Mouse (Mus musculus): Measurements from ENCODE around the gene Qrfp. TPM values are rescaled to one million over a fixed set of nuclear protein-coding genes. Genes with fewer than 3 reads are reported as not detected.

Qrfp gene
- 0.05 and 0.09 TPM in 2 replicates for polyA plus RNA-seq (2015; fragmentation: Nextera tagmentation; extraction: Ambion mirVana)

DNA sequence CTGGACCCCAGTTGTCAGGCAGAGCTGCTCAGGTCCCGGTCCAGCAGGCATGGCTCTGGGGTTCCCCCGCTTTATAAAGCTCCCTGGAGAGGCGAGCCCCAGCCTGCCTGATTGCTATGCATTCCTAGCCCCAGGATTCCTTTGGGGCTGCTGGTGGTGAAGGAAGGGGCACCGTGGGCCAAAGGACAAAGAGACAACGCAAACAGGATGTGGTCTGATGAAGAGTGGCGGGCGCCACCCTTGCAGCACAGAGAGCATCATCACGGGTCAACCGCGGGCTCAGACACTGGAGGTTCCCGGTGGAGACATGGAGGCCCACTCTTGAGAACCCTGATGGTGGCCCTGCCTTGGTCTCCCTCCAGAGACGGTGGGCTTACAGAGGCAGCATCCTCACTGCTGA is at the start of gene Qrfp:
Qrfp (minus strand) TSS at position 137 of the 400 bp plus-strand sequence.
- no peak within 1 kb of the TSS for H3K4me3 ChIP-seq
- H3K4me2 ChIP-seq = no peak within 1 kb of the TSS
- 0 out of 2 replicates have a peak, but pooled peaks cover 7% of the 10 kb centered on the region for H3K27me3 ChIP-seq (replicated peaks)
- 30% methylated on average over 12 of the region's 12 CpGs for WGBS
- peak within 1 kb of the TSS; percentile 78; the same call in 1 of the 2 replicates for H3K27ac ChIP-seq
- no peak within 1 kb of the TSS for H3K9ac ChIP-seq
- ATAC-seq (replicated peaks) = no peak
- H3K9me3 ChIP-seq = no peaks in the 10 kb centered on the region
- H3K36me3 ChIP-seq (replicated peaks) = no peaks in the 10 kb centered on the region
- peaks cover 53% of the 10 kb centered on the region for H3K4me1 ChIP-seq

DNA sequence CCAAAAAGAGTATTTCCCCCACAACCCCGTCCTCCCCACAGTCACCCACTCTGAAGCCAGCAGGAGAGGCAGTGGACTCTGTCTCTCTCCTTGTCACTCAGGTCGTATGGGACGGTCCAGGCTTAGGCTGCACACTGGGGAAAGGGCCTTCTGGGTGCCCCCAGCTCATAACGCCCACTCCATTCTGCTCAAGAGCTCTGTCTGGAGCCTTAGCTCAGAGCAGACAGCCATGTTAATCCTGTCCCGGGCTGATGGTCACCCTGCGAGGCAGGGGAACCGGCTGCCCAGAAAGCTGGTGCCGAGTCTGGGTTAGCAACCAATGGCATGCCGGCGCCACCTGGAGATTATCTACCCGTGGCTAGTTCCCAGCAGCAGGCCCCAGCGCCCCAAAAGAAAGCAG is 48.1 kb upstream of the Qrfp start:
- peak overlapping the region; percentile 11; the same call in 1 of the 2 replicates for H3K4me2 ChIP-seq
- no peak overlapping the region for H3K9ac ChIP-seq
- 10% methylated on average over 12 of the region's 12 CpGs for WGBS

DNA sequence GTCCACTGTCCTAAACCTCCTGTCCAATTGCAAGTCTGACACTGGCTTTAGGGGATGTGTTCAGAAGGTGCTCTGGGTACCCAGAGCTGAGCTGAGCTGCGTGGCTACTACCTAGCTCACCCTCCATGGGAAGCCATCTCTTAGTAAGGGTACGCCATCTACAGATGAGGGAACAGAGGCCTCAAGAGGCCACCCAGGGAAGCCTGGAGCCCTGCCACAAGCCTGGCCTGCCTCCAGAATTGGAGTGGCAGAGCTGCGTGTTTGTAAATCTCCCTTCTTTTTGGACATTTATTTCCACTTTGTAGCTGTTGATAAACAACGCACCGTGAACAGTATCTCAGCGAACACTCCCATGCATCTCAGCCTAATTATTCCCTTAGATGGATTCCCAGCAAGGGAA is 46.8 kb upstream of the Qrfp start:
- Histone ChIP-seq H3K27me3 (replicated peaks) (no peaks in the 10 kb centered on the region), H3K9me3 (no peaks in the 10 kb centered on the region), H3K4me2 (no peak overlapping the region), H3K27ac (no peak overlapping the region), H3K36me3 (replicated peaks) (no peaks in the 10 kb centered on the region), H3K9ac (no peak overlapping the region), H3K4me1 (peaks cover 31% of the 10 kb centered on the region), H3K4me3 (no peak overlapping the region)
- no peak for ATAC-seq (replicated peaks)
- 50% methylated on average over 6 of the region's 6 CpGs for WGBS

More for the DNA sequence above, 48.1 kb upstream of the Qrfp start:
- Histone ChIP-seq H3K4me1 (peaks cover 31% of the 10 kb centered on the region), H3K27me3 (replicated peaks) (no peaks in the 10 kb centered on the region), H3K36me3 (replicated peaks) (no peaks in the 10 kb centered on the region), H3K27ac (peak overlapping the region; percentile 53), H3K9me3 (no peaks in the 10 kb centered on the region), H3K4me3 (no peak overlapping the region)
- 0 out of 2 replicates have a peak, but pooled peaks have one; percentile 51 for ATAC-seq (replicated peaks)

DNA sequence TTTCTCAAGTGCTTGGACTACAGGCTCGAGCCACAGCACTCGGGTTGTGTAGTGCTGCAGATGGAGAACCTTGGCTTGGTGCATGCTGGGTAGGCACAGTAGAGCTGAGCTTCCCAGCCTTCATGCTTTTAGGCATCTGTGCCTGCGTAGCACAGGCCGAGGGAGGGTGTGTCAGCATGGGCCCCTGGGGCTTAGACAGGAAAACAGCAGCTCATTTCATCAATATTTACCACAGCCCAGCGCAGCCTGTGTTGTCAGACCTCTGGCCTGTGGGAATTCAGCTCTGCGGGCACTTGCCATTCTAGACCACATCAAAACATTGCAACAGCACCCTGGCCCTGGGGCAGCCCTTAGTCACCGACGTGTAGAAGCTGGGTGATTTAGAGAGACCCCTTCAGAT is 45.6 kb upstream of the Qrfp start:
- no peak overlapping the region for H3K4me3 ChIP-seq
- no peaks in the 10 kb centered on the region for H3K9me3 ChIP-seq
- ATAC-seq (replicated peaks) = no peak
- 0 out of 2 replicates have a peak, but pooled peaks cover 3% of the 10 kb centered on the region for H3K27me3 ChIP-seq (replicated peaks)
- no peak overlapping the region for H3K27ac ChIP-seq
- H3K36me3 ChIP-seq (replicated peaks) = no peaks in the 10 kb centered on the region
- H3K4me2 ChIP-seq = no peak overlapping the region
- 74% methylated on average over 8 of the region's 8 CpGs for WGBS
- H3K9ac ChIP-seq = no peak overlapping the region
- H3K4me1 ChIP-seq = peaks cover 31% of the 10 kb centered on the region

DNA sequence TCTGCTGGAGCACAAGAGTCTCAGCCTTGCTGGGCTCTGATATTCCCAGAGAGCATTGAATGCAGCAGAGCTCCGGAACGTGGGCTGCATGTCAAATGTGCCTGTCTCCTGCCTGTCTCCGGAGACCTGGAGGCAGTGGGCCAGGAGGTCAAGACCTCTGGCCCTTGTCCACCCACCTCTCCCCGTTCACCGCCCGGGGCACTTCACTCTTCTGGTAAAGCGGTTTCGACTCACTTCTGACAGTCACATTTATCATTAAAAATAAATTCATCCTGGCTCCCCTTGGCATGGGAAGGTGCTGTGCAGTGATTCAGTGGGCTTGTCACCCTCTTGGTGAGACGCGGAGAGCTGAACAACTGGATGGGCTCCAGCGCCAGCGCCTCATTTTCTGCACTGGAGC is 39.8 kb upstream of the Qrfp start:
- no peak for ATAC-seq (replicated peaks)

DNA sequence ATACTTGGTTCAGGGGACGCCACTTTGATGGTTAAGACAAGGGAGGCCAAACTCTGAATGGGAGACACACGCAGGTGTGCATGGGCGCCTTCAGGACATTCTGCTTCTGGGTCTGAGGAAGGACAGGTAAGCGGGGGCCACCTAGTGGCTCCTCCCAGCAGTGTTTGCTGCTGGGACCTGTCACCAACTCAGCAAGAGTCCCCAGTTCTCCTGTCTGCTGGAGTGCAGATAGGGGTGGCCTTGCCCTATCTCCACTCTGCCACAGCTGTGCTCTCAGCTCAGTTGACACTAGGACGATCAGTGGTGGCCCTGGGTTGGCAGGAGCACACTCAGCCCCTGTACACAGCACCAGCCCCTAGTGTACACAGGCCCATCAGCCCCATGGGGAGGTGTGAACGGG is 37.5 kb upstream of the Qrfp start:
- WGBS = 25% methylated on average over 6 of the region's 6 CpGs
- H3K27me3 ChIP-seq (replicated peaks) = peaks cover 43% of the 10 kb centered on the region
- 0 out of 2 replicates have a peak, but pooled peaks have one; percentile 8 for ATAC-seq (replicated peaks)
- H3K4me1 ChIP-seq = peaks cover 28% of the 10 kb centered on the region
- H3K27ac ChIP-seq = no peak overlapping the region
- H3K36me3 ChIP-seq (replicated peaks) = no peaks in the 10 kb centered on the region
- H3K4me3 ChIP-seq = no peak overlapping the region
- no peak overlapping the region for H3K4me2 ChIP-seq
- no peak overlapping the region for H3K9ac ChIP-seq
- no peaks in the 10 kb centered on the region for H3K9me3 ChIP-seq

More for the DNA sequence above, 39.8 kb upstream of the Qrfp start:
- 40% methylated on average over 12 of the region's 12 CpGs for WGBS
- no peak overlapping the region for H3K27ac ChIP-seq
- H3K9ac ChIP-seq = no peak overlapping the region
- H3K4me1 ChIP-seq = peaks cover 24% of the 10 kb centered on the region
- no peaks in the 10 kb centered on the region for H3K9me3 ChIP-seq
- no peak overlapping the region for H3K4me2 ChIP-seq
- no peak overlapping the region for H3K4me3 ChIP-seq
- H3K27me3 ChIP-seq (replicated peaks) = peaks cover 29% of the 10 kb centered on the region
- H3K36me3 ChIP-seq (replicated peaks) = no peaks in the 10 kb centered on the region

DNA sequence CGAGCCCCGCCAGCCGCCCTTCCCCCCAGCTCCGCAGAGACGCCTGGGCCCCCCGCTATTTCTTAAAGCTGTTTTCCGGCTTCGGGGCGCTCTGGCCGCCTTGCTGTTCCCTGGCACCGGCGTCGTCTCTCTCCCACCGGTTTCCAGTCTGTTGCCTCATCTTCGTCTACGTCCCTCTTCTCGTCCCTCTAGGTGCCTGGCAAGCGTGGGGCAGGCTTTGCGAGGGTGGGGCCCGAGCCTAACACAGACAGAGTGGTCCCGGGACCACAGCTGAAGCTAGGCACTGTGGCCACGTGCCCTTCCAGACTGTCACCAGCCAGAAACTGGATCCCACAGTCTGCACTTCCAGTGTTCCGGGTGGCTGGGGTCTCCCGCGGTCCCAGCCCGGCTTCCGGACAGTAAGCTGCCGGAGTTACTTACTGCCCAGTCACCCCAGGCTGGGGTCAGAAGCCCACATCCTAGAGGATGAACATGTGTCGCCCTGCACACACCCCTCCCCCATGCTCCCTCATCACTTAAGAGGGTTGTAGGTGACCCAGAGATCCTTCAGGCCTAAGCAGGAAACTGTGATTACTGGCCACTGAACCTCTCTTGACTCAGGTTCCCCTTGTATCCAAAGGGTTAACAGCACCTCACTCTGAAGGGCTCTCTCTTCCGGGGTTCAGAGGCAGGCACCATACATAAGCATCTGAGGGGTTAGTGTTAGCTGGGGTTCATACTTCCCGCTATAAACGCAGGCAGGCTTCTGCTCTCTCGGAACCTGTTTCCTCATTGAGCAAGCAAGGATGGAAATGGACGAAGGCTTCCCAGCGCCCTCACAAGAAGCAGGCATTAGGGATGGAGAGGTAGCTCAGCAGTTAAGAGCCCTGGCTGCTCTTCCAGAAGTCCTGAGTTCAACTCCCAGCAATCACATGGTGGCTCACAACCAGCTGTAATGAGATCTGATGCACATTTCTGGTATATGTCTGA is 36.6 kb upstream of the Qrfp start:
- ATAC-seq (replicated peaks) = no peak
- 4% methylated on average over 35 of the region's 35 CpGs for WGBS
- no peaks in the 10 kb centered on the region for H3K36me3 ChIP-seq (replicated peaks)
- H3K9me3 ChIP-seq = no peaks in the 10 kb centered on the region
- H3K27me3 ChIP-seq (replicated peaks) = peaks cover 43% of the 10 kb centered on the region
- peaks cover 28% of the 10 kb centered on the region for H3K4me1 ChIP-seq
- no peak overlapping the region for H3K27ac ChIP-seq
- peak overlapping the region; percentile 96 for H3K4me2 ChIP-seq
- H3K9ac ChIP-seq = peak overlapping the region; percentile 52; the same call in 1 of the 2 replicates
- peak overlapping the region; percentile 61 for H3K4me3 ChIP-seq

DNA sequence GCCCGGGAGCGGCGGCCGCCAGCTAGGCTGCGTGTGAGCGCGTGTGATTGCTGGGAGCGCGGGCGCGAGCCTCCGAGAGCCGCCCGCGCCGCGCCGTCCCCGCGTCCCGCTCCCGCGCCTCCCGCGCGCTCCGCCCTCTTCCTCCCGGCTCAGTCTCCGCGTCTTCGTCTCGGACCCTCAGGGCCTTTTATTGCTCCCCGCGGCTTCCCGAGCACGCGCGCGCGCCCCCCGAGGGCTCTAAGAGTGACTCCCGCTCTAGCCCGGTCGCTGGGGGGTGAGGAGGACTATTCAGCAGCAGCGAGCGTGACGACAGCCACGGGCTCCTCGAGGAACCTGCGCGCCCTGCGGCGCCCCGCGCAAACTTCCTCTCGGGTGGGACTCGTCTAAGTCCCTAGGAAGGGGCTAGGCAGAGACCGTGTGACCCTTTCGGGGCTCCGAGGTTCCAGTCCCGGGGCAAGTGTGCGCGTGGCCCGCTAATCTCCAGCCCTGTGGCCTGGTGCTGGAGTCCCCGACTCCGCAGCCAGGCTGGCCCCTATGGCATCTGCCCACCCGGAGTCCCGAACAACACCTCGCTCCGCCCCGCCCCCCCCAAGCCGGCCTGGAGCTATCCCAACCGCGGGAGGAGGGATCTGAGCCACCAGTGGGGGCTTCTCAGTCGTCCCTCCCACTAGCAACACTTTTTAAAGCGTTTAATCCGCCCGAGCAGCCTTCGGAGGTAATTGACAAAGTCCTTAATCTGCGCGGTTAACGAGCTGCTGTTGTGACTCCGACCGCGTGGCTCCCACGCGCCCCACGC is 35.7 kb upstream of the Qrfp start, which contains the start of gene Fibcd1:
Fibcd1 (minus strand) TSS at position 110 of the 796 bp plus-strand sequence.
- Histone ChIP-seq H3K9me3 (no peaks in the 10 kb centered on the region), H3K27ac (peak within 1 kb of the TSS; percentile 26; the same call in 1 of the 2 replicates), H3K4me1 (peaks cover 29% of the 10 kb centered on the region), H3K9ac (peak within 1 kb of the TSS; percentile 52), H3K4me3 (peak within 1 kb of the TSS; percentile 61), H3K36me3 (replicated peaks) (no peaks in the 10 kb centered on the region), H3K4me2 (peak within 1 kb of the TSS; percentile 96), H3K27me3 (replicated peaks) (peaks cover 41% of the 10 kb centered on the region)
- under 1% methylated on average over 74 of the region's 88 CpGs for WGBS
- peak; percentile 48 for ATAC-seq (replicated peaks)

DNA sequence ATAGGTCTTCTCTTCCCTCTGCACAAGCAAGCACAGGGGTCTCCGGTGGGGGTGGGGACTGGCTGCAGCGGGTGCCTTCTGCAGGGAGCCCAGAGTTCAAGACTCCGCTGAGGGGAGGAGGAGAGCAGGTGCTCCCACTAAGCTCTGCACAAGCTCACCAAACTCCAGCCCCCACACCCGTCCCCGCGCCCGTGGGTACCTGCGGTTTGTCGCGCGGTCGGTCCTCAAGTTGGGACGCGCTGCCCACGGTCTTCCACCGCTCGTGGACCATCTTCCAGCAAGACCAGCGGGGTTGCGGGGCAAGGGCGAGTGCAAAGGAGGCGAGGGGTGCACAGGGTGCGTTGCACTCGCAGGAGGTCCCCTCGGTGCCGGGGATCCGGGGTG is 35.1 kb upstream of the Qrfp start:
- Histone ChIP-seq H3K27me3 (replicated peaks) (peaks cover 41% of the 10 kb centered on the region), H3K4me1 (peaks cover 31% of the 10 kb centered on the region), H3K27ac (0 out of 2 replicates have a peak overlapping the region, but pooled peaks have one; percentile 26), H3K36me3 (replicated peaks) (no peaks in the 10 kb centered on the region), H3K4me2 (peak overlapping the region; percentile 96), H3K9me3 (no peaks in the 10 kb centered on the region), H3K9ac (peak overlapping the region; percentile 52), H3K4me3 (peak overlapping the region; percentile 61)
- WGBS = under 1% methylated on average over 24 of the region's 26 CpGs
- peak; percentile 10; the same call in 1 of the 2 replicates for ATAC-seq (replicated peaks)

DNA sequence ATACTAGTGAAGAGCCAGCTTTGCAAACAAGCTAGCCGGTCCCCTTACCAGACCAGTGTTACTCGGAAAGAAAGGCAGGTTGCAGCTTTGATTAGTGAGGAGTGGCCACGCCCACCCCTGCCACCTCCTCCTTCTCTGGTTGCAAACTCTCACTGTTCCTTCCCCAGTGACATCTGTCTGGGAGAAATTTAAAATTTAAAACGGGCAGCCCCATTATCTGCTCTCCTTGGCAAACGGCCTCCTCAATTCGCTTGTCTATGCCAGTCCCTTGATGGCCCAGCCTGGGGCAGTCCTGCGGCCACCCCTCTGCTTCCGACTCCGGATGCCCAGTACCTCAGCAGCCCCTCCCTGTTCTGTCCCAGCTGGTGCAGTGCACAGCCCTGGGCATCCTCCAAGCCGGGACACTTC is 34.4 kb upstream of the Qrfp start:
- Histone ChIP-seq H3K27me3 (replicated peaks) (peaks cover 45% of the 10 kb centered on the region), H3K9ac (no peak overlapping the region), H3K4me3 (peak overlapping the region; percentile 61), H3K4me1 (peaks cover 28% of the 10 kb centered on the region), H3K9me3 (no peaks in the 10 kb centered on the region), H3K27ac (peak overlapping the region; percentile 26; the same call in 1 of the 2 replicates), H3K36me3 (replicated peaks) (no peaks in the 10 kb centered on the region), H3K4me2 (peak overlapping the region; percentile 96)
- peak; percentile 53; the same call in 1 of the 2 replicates for ATAC-seq (replicated peaks)
- 3% methylated on average over 10 of the region's 10 CpGs for WGBS

DNA sequence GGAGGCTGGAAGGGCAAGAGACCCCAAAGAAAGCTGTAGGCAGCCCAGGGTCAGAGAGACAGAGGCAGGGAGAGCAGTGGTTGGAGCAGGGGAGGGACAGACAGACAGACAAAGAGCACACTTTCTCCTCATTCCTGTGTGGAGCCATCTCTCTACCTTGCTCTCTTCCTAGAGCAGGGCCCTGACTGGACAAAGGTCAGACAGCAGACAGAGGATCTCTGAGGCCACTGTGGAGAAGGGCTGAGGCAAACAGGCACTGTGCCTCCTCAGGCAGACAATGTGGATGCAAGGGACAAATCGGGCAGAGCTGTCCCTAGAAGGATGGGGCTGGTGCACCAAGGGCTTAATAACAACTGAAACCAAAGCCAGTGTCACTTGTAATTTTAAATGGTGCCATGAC is 28.5 kb upstream of the Qrfp start:
- H3K4me3 ChIP-seq = no peak overlapping the region
- WGBS = 32% methylated on average over 1 of the region's 1 CpGs
- H3K27ac ChIP-seq = no peak overlapping the region
- H3K4me1 ChIP-seq = 0 out of 2 replicates have a peak, but pooled peaks cover 11% of the 10 kb centered on the region
- no peak for ATAC-seq (replicated peaks)
- H3K9ac ChIP-seq = no peak overlapping the region
- H3K27me3 ChIP-seq (replicated peaks) = 0 out of 2 replicates have a peak, but pooled peaks cover 15% of the 10 kb centered on the region
- H3K36me3 ChIP-seq (replicated peaks) = no peaks in the 10 kb centered on the region
- H3K4me2 ChIP-seq = no peak overlapping the region
- no peaks in the 10 kb centered on the region for H3K9me3 ChIP-seq

Measured in midbrain, embryonic 15.5 days (tissue).